Mouse (Mus musculus) natural killer cell, adult 2 months (primary cell): ENCODE data around the gene Trim14.

Experiments used
- DNase-seq, 2 experiments: peaks; one replicate each; pipeline ENCODE4 v3.0.0; 2022; ENCODE audit warnings: low spot score in 2 of 2

The Trim14 gene

DNA sequence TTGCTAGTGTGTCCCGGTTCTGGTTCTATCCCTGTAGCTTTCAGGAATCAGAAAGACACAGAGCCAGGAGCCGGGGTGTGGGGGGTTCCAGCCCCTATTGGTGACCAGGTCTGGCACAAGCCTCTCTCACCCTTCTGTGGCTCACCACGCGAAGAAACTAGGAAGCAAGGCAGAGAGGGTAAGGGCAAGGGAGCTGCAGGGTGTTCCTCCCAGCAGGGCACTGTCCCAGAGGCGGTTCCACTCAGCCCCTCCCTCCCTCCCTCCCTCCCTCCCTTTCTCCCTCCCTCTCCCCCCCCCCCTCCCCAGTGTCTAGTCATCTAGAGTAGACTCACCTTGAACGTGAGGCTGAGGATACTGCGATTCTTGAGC lies 8.4 kb downstream of the Trim14 start:
- DNase-seq = peak in 1 of 2 experiments; percentile 12

DNA sequence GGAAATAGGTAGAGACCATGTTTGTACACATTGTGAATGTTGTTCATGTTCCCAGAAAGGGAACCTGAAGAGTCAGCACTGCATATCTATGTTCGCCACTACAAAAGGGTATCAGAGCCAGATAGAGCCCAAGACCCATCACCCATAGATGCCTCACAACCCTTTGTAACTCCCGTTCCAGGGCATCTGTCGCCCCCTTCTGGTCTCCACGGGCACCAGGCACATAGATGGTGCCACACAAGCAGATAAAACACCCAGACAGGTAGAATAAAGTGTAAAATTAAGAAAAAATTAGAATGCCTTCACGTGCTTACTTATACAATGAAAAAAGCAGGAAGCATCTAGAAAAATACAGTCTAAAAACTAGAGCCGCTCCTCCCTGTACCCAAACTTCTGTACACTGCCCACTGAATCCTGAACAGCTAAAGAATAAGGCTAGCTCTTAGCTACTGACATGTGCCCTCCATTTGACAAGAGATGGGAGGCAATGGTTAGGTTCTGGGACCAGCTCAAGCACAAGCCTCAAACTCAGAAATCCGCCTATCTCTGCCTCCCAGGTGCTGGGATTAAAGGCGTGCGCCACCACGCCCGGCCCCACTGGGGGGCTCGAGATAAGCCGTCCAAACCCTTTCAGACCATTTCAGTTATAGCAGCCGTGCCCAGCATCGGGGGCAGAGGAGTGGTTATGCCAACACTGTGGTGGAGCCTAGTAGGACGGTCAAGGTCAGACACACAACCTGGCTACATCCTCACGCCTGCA lies 9.0 kb downstream of the Trim14 start:
- DNase-seq = no peak

DNA sequence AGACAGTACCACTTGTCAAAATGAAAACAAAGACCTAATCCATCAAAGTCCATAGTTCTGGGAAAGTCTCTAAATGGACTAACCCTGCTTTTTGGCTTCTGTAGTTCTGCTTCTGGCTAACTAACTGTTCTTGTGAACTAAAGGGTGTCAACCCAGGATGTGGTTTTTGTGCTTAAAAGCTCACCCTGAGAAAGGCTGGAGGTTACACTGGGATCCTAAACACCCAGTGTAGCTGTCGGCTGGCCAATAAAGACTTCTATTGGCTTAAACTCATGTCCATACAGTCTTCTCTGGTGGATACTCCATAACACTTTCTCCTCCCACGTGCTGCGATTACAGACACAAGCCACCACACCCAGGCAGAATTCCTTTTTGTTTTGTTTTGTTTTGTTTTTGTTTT lies 9.7 kb downstream of the Trim14 start:
- peak in 1 of 2 experiments; percentile 64 for DNase-seq

DNA sequence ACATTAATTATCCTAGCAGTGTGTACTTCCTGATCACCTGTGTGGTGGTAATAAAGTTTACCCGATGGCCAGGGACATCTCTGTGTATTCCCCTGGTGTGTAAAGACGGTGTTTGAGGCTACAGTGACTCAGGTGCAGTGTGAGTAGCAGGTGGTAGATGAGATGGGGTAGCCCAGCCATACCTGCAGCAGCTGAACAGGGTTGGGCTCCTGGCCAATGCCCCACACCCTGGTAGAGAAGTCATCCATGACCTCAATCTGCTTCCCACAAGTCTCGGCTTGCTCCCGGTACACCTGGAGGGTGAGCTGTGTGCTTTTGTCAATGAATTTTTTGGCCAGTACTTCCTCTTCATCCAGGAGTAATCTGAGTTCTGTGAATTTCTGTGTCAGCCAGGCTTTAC lies 12.6 kb downstream of the Trim14 start:
- no peak for DNase-seq

DNA sequence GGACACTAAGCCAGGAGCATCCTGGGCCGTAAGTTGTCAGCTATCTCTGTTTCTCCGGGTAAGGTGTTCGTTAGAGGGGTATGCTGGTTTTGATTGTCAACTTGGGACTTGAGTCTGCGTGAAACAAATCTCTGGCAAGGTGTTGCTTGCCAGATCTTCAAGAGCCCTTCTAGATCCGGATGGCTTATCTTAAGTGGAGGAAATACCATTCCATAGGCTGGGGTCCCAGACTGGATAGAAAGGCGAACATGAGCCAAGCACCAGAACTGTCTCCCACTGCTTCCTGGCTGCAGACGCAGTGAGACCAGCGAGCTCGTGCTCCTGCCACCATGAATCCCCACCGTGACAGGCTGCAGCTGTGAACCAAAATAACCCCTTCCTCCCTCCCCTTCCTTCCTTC lies 14.5 kb downstream of the Trim14 start:
- DNase-seq = no peak

DNA sequence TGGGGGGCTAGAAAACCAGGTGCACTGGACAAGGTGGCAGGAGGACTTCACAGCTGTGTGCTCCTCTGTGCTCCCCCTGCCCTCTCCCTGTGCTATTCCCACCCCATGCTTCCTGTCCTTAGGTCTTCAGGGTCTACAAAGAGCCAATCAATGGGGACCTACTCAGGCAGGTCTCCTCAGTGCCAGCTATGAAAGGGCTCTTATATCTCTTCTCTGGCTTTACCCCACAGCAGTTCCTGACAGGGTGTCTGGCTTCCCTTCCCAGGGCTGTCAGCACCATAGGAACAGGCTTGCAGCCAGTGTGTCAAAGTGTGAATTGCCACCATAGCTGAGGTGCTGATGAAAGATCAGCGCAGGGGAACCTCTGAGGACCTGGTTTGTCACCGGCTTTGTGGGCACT lies 15.4 kb downstream of the Trim14 start:
- DNase-seq = no peak

DNA sequence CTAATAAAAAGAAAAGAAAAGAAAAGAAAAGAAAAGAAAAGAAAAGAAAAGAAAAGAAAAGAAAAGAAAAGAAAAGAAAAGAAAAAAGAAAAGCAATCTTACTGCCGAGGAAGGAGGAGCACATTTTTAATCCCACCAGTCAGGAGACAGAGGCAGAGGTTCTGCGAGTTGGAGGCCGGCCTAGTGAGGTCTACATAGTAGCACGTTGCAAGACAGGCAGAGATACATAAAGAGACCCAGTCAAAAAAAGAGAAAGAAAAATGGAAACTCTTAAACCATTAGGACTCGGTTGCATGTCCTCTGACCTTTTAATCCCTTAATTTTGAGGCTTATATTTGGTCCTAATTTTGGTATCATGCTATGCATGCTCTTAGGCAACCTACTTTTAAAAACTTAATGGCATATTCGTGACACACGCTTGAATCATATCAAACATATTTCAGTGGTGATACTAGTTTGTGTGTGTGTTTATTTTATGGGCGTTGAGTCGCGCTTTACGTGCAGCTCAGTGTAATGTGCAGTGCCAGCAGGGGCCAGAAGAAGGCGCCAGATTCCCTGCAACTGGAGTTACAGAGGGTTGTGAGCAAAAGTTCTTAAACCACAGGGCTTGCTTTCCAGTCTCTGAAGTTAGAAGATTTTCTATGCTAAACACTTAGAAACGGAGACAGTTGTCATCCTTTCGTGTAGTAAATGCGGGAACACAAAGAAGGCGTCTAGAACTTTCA lies 28.0 kb downstream of the Trim14 start:
- DNase-seq = peak; percentile 84 to 87

DNA sequence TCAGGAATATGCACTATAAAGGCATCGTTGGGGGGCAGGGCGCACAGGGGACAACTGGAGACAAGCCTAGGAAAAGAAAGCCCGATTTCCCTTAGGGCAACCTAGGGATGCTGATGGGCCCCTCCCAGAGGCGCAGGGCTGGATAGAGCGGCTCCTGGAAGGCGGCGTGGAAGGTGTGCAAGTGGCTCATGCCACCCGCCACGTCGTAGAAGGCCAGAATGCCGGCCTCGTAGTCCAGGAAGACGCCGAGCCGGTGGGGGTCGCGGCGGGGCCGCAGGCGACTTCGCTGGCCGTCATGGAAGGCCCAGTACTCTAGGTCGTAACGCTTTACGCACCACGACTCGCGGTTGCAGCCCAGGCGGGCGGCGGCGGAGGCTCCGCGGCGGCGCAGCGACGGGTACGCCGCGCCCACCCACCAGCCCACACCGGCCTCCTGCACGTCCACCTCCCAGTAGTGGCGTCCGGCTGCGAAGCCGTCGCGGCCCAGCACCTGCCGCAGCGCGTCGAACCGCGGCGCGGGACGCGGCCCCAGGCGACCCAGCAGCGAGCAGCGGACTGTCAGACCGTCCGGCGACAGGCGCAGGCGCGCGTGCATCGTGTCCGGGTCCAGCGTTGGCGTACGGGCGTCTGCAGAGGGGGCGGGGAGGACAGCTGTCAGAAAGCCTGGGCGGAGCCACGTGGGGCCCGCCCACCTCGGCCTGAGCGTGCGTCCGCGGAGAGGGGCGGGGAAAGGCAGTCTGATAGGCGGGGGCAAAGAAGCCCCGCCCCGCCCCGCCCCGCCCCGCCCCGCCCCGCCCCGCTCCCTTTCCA lies 28.9 kb downstream of the Trim14 start:
- DNase-seq = peak; percentile 94

DNA sequence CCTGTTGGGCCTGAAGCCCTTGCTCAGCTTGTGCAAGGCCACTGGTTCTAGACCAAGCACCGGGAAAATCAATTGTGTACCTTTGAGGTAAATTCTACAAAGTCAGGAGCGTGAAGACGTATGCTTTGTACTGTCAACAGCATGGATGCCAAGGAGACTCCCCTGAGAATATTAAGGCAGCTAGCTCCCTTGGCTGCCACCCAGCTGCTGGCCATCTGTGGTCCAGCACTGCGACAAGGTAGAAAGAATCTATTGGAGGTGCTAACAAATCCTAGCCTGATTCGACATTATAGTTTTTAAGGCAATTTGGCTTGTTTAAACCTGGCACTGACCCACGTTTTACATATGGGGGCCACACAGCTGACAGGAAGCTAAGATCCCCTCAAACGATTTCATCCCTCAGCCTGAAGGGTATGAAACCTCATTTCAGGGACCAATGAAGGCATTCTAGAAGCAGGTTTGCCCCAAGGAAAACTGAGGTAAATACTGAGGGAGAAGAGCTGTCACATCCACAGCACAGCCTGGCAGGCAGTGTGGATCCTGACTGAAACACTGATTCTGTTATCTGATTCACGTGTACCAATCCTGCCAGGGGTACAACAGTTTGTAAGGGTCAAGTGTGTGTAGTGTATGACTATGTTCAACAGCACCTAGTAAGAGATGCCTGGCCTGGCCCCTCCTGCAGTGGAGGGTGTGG lies 30.4 kb downstream of the Trim14 start:
- DNase-seq = no peak

DNA sequence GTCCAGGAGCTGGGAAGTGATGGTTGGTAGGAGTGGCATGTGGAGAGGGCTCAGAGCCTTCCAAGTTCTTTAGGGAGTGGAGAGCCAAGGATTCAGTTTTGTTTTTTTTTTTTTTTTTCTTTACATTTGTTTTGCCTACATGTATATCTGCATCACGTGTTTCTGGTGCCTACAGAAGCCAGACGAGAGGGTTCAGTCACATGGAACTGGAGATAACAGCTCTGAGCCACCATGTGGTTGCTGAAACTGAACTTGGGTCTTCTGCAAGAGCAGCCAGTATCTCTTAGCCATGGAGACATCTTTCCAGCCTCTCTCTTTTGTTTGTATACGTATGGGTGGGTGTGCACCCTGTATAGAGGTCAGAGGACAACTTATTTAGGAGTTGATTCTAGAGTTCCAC lies 32.1 kb downstream of the Trim14 start:
- DNase-seq = no peak

DNA sequence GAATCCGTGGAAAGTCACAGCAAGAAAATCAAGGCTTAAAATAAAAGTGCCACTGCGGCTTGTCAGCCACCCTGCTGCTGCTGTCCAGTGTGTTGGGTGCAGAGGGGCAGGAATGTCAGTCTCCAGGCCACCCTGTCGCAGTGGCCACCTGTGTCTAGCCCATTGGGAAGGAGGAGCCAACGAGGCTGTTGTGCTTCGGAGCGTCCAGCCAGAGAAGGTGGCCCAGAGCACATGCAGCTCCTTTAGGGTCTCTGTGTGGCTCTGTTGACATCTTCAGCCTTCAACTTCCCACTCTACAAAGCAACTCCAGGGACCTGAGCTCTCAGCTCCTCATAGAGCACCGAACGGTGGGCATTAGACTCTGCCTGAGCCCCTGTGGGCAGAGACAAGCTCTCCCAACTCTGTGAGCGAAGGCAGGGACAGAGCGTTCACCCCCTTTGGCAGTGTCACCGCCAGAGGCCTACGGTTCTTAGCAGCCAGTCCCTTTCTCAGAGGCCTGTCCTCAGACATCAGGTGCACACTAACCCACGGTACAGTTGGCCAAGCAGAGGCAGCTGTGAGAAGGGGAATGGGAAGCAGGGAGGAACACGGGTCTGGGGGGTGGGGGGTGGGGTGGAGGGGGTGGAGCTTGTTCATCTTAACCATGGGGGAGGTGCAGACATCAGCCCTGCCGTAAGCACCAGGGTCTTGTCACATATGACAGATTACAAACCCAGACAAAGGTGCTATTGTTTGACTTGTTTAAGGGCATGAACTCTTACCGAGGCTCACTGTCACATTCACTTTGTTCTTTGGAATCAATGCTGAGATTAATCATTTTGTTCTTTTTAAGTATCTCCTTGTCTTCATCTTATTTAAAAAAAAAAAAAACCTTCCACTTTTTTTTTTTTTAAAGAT lies 33.1 kb downstream of the Trim14 start:
- DNase-seq = no peak

DNA sequence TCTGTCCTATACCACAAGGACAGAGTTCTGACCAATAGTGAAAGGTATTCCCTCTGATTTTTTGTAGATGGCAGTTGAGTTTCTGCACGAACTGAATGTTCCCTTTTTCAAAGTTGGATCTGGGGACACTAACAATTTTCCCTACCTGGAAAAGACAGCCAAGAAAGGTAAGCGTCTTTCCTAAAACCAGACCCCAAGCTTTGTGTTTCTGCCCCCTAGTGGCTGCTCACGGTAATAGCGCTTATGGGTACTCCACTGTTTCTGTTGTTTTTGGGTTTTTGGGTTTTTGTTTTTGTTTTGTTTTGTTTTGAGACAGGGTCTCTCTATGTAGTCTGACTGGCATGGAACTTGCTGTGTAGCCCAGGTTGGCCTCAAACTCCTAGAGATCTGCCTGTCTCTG lies 37.0 kb downstream of the Trim14 start:
- DNase-seq = peak; percentile 32 to 54

DNA sequence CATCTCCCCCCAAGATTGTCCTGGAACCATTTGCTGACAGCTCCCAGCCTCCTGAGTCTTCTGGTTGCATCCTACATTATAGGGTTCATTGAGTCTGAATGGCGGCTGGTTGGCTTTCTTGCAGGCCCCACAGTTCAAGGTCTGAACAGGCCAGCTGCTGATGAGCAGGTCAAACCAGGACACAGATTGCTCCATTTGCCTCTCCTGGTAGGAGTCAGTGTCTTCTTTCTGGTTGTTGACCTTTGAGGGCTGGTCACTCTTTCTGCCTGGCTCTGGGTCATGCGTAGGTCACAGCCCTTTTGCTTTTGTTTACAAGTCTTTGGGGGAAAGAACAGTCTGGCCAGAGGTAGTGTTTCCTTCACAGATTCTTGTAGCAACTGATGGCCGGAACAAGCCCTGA lies 37.4 kb downstream of the Trim14 start:
- no peak for DNase-seq

DNA sequence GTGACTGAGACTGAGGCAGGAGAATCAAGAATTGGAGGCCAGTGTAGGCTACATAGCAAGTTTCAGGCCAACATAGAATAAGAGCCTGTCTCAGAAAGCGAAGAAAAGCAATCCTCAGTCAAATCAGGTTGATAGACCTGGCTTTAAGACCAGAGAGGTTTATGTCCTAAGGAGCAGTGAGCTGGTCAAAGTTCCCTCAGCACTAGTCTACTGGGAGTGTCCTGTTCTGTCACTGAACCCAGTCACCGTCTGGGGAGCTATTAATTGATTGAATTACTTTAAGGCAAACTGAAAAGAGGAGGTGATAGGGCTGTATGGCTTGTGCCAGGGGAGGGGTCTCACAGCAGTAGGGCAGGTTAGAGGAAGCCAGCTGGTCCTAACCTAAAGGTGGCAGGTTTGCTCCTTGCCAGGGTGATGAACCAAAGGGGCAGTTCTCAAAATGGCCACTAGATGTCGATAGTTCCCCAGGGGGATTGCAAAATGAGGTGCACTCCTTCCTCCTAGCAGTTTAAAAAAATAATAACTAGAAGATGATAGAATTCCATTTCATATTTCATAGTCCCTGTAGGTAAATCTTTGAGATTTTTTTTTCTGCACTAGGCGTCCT lies 38.6 kb downstream of the Trim14 start:
- peak; percentile 66 to 83 for DNase-seq

DNA sequence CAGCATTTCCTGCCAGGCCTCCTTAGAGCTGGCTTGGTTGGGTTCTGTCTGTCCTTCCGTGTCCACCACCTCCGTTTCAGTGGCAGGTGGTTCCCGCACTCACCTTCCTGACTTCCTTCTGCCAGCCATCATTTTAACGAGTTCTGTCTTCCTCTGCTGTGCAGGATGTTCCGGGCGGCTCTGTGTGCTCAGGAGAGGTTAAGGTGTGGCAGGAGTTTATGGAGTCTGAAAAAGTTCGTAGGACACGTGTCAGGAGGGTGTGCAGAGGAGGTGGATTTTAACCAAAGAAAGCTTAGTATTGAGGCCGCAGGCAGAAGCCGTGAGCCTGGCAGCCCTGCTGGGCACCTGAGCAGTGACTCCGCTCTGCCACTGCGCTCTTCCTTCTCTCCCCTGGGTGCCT lies 40.4 kb downstream of the Trim14 start:
- DNase-seq = no peak

DNA sequence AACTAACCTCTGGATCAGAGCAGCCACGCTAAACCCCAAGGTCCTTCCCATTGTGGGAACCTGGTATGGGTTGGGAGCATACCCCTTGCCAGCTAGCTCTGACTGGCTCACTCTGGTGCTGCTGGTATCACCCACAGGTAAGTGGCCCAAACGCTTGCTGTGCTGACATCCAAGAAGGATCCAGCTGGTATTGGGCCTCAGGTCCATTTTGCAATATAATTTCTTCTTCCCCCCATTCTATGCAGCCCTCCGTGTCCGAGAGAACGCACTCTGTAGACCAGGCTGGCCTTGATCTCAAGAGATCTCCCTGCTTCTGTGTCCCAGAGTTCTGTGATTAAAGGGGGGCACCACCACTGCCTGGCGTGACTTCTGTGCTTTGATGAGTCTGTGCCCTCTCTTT lies 42.9 kb downstream of the Trim14 start:
- DNase-seq = no peak

DNA sequence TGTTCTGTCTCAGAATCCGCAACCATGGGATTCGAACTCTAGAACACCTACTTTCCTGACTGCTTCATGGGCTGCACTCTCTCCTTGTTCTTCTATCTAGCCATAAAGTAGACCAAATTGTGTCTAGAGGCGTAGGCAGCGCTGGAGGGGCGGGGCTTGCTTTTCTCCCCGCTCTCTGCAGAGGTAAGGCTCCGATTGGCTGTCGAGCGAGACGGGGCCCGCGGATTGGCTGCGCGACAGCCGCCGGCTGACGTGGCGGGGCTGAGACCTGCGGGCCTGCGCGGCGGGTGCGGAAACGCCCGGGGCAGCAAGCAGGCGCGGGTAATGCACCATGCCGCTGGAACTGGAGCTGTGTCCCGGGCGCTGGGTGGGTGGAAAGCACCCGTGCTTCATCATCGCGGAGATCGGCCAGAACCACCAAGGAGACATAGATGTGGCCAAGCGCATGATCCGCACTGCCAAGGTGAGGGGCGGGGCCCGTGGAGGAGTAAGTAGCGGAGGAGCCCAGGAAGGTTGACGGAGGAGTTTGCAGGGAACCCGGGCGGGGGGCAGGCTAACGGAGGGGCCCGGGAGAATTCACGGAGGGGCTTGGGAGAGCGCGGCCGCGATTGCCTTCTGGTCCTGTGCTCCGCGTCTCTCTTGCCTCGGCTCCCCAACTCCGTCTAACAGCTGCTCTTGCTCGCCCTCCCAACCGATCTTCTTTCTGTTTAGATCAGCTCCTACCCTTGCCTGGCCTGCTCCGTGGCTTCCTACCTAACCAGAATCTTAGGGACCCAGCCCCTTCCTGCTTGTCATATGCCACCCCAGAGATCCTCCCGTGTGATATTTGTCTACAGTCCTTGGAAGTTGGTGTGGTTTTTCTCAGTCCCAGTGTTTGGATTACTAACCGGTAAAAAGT lies 46.7 kb downstream of the Trim14 start, which contains the start of gene Nans:
Nans (plus strand) TSS at position 221 of the 898 bp plus-strand sequence.
- DNase-seq = peak; percentile 91 to 93

DNA sequence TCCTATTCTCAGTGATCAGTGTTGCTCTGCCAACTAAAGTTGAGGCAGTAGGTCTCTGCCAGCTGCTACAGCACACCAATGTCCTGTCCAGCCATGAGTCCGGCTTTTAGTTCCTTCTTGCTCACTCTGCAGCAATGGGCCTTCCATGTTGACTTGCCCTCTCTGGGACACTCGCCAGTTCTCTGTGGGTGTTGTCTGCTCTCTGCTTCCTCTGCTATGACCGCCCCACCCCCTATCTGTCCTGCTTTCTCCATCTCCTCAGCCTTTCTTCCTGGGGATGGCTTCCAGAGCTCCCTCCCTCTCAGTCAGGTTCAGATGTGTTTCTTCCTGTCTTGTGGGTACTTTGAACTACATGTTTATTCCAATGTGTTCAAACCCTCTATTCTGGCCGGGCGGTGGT lies 48.6 kb downstream of the Trim14 start:
- no peak for DNase-seq

DNA sequence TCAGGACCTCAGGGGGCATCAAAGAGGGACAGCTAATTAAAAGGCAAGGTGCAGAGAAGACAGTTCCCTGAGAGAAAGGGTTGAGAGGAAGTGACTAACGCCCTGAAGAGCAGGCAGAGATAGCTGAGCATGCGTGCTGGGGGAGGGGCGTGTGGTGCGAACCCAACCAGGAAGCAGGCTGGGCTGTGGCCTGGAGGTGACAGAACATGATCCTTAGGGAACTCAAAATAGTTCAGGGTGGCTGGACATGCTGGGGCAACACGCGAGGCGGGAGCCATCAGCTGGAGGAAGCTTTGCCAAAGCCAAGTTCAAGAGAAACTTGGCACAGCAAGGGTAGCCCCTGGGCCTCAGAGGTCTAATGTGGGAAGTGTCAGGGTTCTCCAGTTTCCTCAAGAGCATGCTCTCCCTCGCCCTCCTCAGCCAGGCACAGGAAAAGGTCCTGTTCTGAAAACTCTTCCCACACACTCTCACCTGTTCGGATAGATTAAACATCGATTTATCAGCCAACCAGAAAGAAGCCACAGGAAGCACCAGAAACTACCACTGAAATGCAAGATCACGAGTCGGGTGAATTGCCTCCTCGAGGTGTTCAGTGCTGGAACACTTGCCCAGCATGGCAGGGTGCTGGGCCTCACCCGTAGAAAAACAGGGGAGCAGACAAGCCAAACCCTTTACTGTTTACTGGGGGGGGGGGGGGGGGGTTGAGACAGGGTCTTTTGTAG lies 50.1 kb downstream of the Trim14 start:
- peak; percentile 84 to 85 for DNase-seq
